Mouse (Mus musculus) heart, adult 8-10 months (tissue): Measurements from ENCODE around the gene Uqcc3. TPM values are rescaled to one million over a fixed set of nuclear protein-coding genes. Genes with fewer than 3 reads are reported as not detected.
"Not testable (repeated sequence)": the region's sequence is repeated elsewhere in the genome, so short reads cannot be mapped to it uniquely, and the experiment has no call there.

ENCODE experiments used
- DNase-seq: peaks from one replicate; pipeline ENCODE4 v3.0.0; 2022; ENCODE audit warnings: low spot score
- total RNA-seq, 4 experiments: library from RNA; stranded (reverse); gene quantifications; 2 replicates each; pipeline ENCODE4 v1.2.4; 2022

Gene Uqcc3
- total RNA-seq = 10 to 100 TPM; 47.8 to 65.1 (median 52.0) TPM

DNA sequence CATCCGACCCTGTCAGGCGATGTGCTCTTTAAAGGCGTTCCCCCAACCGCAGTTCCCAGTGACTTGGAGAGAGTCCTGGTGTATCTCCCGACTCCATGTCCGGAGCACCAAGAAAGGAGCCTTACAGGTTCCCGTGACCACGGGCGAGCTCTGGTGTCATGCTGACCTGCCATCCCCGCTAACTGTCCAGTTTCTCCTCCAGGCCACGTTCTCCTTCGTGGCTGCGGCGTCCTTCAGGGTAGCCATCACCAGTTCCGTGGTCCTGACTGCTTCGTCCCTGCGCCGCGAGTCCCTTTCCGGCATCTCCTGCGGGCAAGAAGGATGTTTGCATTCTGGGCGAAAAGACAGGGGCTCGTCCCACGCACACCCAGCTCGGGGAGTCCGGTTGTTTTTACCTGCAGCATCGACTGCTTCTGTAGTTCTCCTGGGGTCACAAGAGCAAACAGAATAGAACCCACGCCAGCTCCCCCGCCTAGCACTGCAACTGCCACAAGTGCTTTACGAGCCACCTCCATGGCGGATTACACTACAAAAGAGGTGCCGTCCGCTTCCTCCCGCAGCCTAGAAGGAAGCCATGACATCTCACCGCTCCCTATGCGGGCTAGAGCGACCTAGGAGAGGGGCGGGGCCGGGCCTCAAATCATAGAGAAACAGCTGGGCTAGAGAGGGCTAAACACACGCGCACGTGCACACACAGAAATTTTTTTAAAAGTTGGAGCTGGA, at the start of gene Uqcc3:
Uqcc3 (minus strand) TSS at position 613 of the 723 bp plus-strand sequence.
- peak; percentile 91 for DNase-seq

- DNase-seq = no peak
Measured at GRCm38 (mm10) chr19:8930117-8930516, 49.4 kb upstream of the Uqcc3 start.

DNA sequence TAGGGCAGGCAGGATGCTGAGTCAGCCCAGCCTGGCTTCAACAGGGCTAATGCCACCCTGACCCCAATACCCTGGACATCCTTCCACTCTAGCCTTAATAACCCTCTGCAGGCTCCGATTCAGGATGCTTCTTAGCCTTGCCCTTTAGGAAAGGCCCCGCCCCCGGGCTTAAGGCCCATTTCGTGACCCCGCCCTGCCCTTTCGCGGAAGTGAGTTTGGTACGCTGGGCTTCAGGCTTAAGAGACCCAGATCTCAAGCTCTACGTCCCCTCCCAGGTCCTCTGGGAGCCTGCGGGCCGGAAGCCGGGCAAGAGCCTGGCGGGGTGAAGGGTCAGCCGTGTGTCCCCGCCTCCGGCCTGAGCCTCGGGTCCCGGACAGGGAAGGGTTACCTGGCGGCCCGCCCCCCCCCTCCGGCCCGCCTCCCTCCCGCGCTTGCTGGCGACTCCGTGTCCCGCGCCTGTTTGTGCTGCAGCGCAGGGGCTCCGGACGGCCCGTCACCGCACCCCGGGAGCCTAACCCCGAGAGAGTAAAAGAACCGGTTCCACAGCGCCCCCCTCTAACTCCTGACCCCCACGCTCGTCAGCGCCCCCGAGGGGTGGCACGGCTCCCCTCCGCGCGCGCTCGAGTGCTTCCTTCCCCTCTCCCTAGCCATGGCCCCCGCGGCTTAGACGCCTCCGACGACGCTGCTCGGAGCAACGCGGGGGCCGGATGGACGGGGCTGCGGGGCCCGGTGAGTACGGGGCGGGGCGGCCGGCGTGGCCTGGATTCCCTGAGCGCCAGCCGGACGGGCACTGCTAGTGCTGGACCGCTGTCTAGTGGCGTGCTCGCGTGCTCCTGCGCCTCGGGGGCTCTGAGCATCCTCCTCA, 48.7 kb upstream of the Uqcc3 start, which contains the start of the genes Rom1 and Eml3:
Rom1 (minus strand) TSS at position 133 of the 865 bp plus-strand sequence.
Eml3 (plus strand) TSS at position 329 of the 865 bp plus-strand sequence.
- DNase-seq = peak; percentile 95

- no peak for DNase-seq
Measured at GRCm38 (mm10) chr19:8928689-8929223, 48.0 kb upstream of the Uqcc3 start.

DNA sequence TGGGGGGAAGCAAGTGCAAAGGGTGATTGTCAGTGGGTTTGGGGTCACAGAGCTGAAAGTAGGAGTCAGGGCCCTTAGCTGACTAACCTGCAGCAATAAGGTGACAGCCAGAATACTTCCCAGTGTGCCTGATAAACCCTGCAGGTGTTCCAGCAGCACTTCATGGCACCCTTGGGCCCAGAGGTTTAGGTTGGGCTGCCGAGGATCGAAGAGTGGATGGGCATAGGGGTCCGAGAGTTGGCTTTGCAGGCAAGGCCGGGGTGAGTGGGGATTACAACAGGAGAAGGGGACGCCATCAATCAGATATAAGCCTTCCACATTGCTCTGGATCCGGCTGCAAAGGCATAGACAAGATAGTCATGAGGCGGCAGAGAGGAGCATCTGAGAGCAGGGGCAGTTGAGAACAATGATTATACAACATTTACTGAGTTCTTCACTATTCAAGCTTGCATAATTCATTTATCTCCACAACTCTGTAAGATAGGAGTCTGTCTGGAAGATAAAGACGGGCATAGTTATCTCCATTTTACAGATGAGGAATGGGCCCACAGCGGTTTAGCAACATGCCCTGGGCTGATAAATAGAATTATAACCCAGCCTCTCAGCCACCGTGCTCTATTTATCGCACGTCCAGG, 47.3 kb upstream of the Uqcc3 start:
- DNase-seq = no peak

GRCm38 (mm10) chr19:8926766-8927165, 46.0 kb upstream of the Uqcc3 start:
- DNase-seq = no peak

DNA sequence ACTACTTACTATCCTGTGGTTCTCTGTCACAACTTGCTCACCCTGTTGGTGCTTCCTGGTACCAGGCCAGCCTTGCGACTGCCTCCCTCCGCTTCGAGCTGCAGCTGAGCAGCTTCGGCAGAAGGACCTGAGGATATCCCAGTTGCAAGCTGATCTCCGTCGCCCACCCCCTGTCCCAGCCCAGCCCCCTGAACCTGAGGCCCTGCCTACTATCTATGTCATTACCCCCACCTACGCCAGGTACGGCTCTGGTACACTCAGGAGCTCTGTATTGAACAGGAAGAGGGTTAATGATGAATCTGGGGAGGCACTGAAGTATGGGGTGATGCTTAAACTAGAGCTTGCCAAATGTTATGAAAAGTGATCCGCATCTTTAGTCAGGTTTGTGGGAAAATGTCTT, 41.0 kb upstream of the Uqcc3 start:
- DNase-seq = no peak

GRCm38 (mm10) chr19:8920836-8921291, 40.1 kb upstream of the Uqcc3 start:
- DNase-seq = no peak

- peak; percentile 98 for DNase-seq
Measured at GRCm38 (mm10) chr19:8920073-8920736, 39.5 kb upstream of the Uqcc3 start, which contains the start of gene B3gat3. Gene B3gat3, plus strand, starts transcription at chr19:8920374.

GRCm38 (mm10) chr19:8919684-8920072, 39.0 kb upstream of the Uqcc3 start:
- no peak for DNase-seq

GRCm38 (mm10) chr19:8919000-8919399, 38.3 kb upstream of the Uqcc3 start:
- DNase-seq = no peak

DNA sequence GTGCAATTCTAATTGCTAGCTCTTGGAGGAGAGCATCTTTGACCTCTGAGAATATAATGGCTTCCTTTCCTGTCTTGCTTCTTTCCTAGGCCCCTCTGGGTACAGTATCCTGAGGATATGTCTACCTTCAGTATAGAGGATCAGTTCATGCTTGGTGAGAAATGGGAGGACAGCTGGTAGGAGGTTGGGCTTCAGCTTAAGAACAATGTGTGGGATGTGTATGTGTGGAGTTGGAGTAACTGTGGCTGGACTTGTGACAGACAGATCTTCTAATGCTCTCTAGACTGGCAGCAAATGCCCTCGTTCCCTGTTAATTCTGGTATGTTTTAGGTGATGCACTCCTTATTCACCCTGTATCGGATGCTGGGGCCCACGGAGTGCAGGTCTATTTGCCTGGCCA, 33.5 kb upstream of the Uqcc3 start:
- no peak for DNase-seq

- no peak for DNase-seq
Measured at GRCm38 (mm10) chr19:8911810-8912209, 31.1 kb upstream of the Uqcc3 start.

DNA sequence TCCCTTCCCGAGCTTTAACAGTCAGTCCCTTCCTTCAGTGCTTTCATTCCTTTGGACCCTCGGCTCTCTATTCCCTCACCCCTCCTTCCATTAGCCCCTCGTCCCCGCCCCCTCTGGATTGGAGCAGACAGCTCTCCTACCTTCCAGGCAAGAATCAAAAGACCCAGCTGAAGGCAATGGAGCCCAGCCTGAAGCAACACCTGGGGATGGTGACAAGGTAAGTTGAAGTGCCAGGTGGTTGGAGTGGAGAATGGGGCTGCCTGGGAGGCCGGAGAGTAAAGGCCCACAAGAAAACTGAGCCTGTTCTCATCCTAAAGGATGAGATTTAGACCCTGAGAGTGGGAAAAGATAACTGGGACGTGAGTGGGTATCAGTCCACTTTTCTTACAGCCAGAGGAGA, 27.8 kb upstream of the Uqcc3 start:
- no peak for DNase-seq

GRCm38 (mm10) chr19:8903412-8903811, 22.7 kb upstream of the Uqcc3 start:
- DNase-seq = no peak

DNA sequence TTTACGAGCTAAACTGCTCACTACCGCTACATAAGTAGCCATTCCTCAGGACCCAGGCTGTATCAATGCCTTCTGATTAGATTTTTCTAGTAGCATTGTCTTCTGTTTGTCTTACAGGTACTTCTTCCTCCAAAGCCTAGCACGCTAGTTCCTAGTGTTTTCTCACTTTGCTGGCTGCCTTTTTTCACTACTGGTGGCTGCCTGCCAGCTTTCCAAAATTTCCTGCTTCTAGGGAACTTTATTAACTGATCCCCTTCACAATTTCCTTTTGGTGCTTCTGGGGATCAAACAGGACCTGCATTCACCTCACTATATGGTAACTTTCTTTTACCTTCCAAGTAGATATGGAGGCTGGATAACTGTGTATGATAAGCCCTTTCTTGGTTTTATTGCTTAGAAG, 18.4 kb upstream of the Uqcc3 start:
- DNase-seq = no peak

DNA sequence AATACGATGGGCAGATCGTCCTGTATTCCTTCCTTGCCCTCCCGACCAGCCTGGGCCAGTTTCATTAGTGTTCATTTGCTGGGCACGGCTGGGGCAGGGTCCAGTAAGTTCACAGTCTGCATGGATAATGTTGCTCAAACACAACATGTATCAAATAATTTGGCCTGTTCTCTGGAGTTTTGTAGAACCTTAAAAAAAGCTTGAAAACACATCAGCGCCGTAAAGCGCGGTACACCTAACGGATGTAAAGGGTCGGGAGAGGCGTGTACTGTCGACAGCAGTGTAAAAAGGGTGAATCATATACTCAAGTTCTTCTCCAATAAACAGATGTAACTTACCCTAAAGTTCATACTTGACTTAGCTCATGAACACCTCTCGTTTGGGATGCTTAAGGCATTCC, 17.9 kb upstream of the Uqcc3 start:
- no peak for DNase-seq

DNA sequence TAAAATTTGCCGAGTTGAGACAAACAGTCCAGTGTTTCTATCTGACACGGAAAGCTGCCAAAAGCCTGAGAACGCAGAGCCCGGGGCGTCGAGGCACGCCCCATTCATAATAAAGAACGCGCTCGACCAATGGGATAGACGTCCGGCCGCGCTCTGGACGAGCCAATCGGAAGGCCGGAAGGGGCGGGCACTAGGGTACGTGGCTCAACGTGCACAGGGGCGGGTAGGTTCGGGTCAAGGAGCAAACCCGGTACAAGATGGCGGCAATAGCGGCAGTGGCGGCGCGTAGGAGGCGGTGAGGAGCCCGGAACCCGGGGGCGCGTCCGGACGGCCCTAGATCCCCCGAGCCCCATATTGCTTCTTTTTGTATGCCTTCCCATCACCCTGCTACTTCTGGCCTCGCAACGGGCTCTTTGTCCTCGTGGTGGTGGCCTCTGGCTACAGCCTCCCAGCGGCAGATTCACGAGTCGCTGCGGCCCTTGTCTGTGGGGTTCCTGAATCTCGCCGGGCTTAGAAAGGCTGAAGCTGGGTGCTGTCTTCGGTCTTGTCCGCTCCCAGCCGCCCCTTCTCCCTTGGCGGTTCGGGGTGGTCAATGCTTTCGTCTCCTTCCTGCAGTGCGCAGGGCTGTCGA, 17.3 kb upstream of the Uqcc3 start, which contains the start of gene Ganab:
Ganab (plus strand) TSS at position 207 of the 631 bp plus-strand sequence.
- DNase-seq = peak; percentile 95

DNA sequence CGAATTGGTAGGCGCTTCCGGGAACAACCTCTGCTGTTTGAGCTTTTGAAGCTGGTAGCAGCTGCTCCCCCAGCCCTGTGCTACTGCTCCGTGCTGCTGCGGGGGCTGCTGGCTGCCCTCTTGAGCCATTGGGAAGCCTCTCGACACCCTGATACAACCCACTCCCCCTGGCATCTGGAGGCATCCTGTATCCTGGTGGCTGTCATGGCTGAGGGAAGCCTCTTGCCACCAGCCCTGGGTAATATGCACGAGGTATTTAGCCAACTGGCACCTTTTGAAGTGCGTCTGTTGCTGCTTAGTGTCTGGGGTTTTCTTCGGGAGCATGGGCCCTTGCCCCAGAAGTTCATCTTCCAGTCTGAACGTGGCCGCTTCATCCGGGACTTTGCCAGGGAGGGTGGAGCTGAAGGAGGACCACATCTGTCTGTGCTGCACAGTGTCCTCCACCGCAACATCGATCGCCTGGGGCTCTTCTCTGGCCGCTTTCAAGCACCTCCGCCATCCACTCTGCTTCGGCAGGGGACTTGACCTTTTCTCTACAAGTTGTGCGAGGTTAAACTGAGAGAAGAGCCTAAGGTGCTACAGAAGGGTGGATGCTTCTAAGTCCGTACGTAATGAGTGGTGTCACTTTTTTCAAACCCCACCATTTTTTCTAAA, 16.6 kb upstream of the Uqcc3 start:
- peak; percentile 27 for DNase-seq

- not testable (repeated sequence) for DNase-seq
Measured at GRCm38 (mm10) chr19:8896231-8896630, 15.5 kb upstream of the Uqcc3 start.
